Mouse (Mus musculus): ENCODE data around the gene Gm826.

GRCm38 (mm10) chr2:160336053-160336452, 2.1 kb upstream of the Gm826 start:
- TF ChIP-seq CTCF (IDR thresholded peaks at IDR 0.05; ENCODE audit: insufficient read depth, low read length): no peak
- TF ChIP-seq POLR2A (IDR thresholded peaks at IDR 0.05; ENCODE audit: borderline replicate concordance, extremely low read depth, low read depth, low read length): no peak
